Mouse (Mus musculus) heart, embryonic 14.5 days (tissue): ENCODE measurements around the gene Patj. TPM values are rescaled to one million over a fixed set of nuclear protein-coding genes. Genes with fewer than 3 reads are reported as not detected.

Experiments used
- ATAC-seq: fragments of 200-750 bp; cut with Nextera tagmentation; 2 replicates; pipeline ENCODE4 v1.8.0; 2017; ENCODE audit warnings: low read depth, moderate TSS enrichment; ENCODE audit not compliant: insufficient number of reproducible peaks, insufficient read depth, low FRiP score
- H3K27ac ChIP-seq, 2 experiments: fragments of 200-500 bp in 1 of 2; fragments of 300-500 bp in 1 of 2; sonication (generic) in 1 of 2; replicated peaks in 1 of 2; 2 replicates each; pipeline ENCODE4 v1.5.1; 2012 to 2014; ENCODE audit warnings: low read depth in 2 of 2, low read length in 2 of 2, control low read depth in 1 of 2, mild to moderate bottlenecking in 1 of 2, mixed read lengths in 1 of 2; ENCODE audit not compliant: control insufficient read depth in 1 of 2, insufficient read depth in 1 of 2
- H3K27me3 ChIP-seq: fragments of 300-500 bp; sonication (generic); 2 replicates; pipeline ENCODE4 v1.6.1; 2014; ENCODE audit warnings: mild to moderate bottlenecking, low read length, control low read depth; ENCODE audit not compliant: control insufficient read depth, insufficient read depth
- H3K36me3 ChIP-seq: fragments of 300-500 bp; sonication (generic); 2 replicates; pipeline ENCODE4 v1.6.1; 2014; ENCODE audit warnings: mild to moderate bottlenecking, control low read depth, low read length, mixed read lengths; ENCODE audit not compliant: control insufficient read depth, insufficient read depth
- H3K4me1 ChIP-seq, 2 experiments: fragments of 200-500 bp in 1 of 2; fragments of 300-500 bp in 1 of 2; sonication (generic) in 1 of 2; 2 replicates each; pipeline ENCODE4 v1.6.1; 2012 to 2014; ENCODE audit warnings: low read length in 2 of 2, control low read depth in 1 of 2, mixed read lengths in 1 of 2; ENCODE audit not compliant: control insufficient read depth in 2 of 2, insufficient read depth in 2 of 2
- H3K4me2 ChIP-seq: fragments of 300-500 bp; sonication (generic); 2 replicates; pipeline ENCODE4 v1.6.1; 2014; ENCODE audit warnings: mild to moderate bottlenecking, low read length
- H3K4me3 ChIP-seq, 2 experiments: fragments of 200-500 bp in 1 of 2; fragments of 300-500 bp in 1 of 2; sonication (generic) in 1 of 2; 2 replicates each; pipeline ENCODE4 v1.5.1; 2012 to 2014; ENCODE audit warnings: low read length in 2 of 2, mild to moderate bottlenecking in 2 of 2, control low read depth in 1 of 2, low read depth in 1 of 2, moderate library complexity in 1 of 2; ENCODE audit not compliant: control insufficient read depth in 1 of 2, insufficient read depth in 1 of 2
- H3K9ac ChIP-seq: fragments of 300-500 bp; sonication (generic); 2 replicates; pipeline ENCODE4 v1.6.1; 2014; ENCODE audit warnings: mild to moderate bottlenecking, low read length
- H3K9me3 ChIP-seq: fragments of 300-500 bp; sonication (generic); 2 replicates; pipeline ENCODE4 v1.6.1; 2016; ENCODE audit warnings: low read length, control low read depth; ENCODE audit not compliant: control insufficient read depth
- WGBS: fragments of 180-500 bp; shearing (Covaris S2); extraction: QIAGEN DNeasy Blood & Tissue Kit; methylation state at CpG from one replicate; pipeline ENCODE4 v1.1.7; 2014; 5-methylcytosine and 5-hydroxymethylcytosine counted together
- polyA plus RNA-seq: library from polyadenylated mRNA; unstranded; fragments of >200 nt; fragmentation: Nextera tagmentation; extraction: Ambion mirVana; gene quantifications from 2 replicates; pipeline ENCODE4 v1.2.1, GENCODE M21; 2014

Gene Patj
- polyA plus RNA-seq, 1 experiment from 2014 or later: 11.2 TPM

- H3K36me3 ChIP-seq: peaks cover 11% of the 10 kb centered on the region
- 79% methylated on average over 1 of the region's 1 CpGs for WGBS
- H3K9ac ChIP-seq: no peak overlapping the region
- H3K9me3 ChIP-seq: no peaks in the 10 kb centered on the region
- H3K4me2 ChIP-seq: no peak overlapping the region
- no peak for ATAC-seq
- peaks cover 2 to 7% of the 10 kb centered on the region in 2 experiments; a peak in 2 of 4 replicates for H3K4me1 ChIP-seq
- no peak overlapping the region for H3K27ac ChIP-seq
- H3K4me3 ChIP-seq: no peak overlapping the region
- no peaks in the 10 kb centered on the region for H3K27me3 ChIP-seq
These were observed 69.9 kb downstream of the Patj start for GRCm38 (mm10) chr4:98465476-98465875.

GRCm38 (mm10) chr4:98465886-98466285 is 70.3 kb downstream of the Patj start:
- Histone ChIP-seq H3K27me3 (no peaks in the 10 kb centered on the region), H3K9me3 (no peaks in the 10 kb centered on the region), H3K36me3 (peaks cover 11% of the 10 kb centered on the region), H3K9ac (no peak overlapping the region), H3K27ac (no peak overlapping the region), H3K4me1 (peaks cover 2 to 7% of the 10 kb centered on the region in 2 experiments; a peak in 2 of 4 replicates), H3K4me3 (no peak overlapping the region), H3K4me2 (no peak overlapping the region)
- ATAC-seq: no peak
- WGBS: 39% methylated on average over 2 of the region's 2 CpGs

GRCm38 (mm10) chr4:98471376-98471775 is 75.8 kb downstream of the Patj start:
- Histone ChIP-seq H3K4me3 (no peak overlapping the region), H3K4me2 (no peak overlapping the region), H3K36me3 (peaks cover 5% of the 10 kb centered on the region; the same call in 1 of the 2 replicates), H3K4me1 (peaks cover 2 to 7% of the 10 kb centered on the region in 2 experiments; a peak in 2 of 4 replicates), H3K9me3 (no peaks in the 10 kb centered on the region), H3K9ac (no peak overlapping the region), H3K27me3 (no peaks in the 10 kb centered on the region), H3K27ac (no peak overlapping the region)
- ATAC-seq: no peak
- WGBS: 65% methylated on average over 7 of the region's 7 CpGs

- no peak for ATAC-seq
- Histone ChIP-seq H3K27ac (no peak overlapping the region), H3K9ac (no peak overlapping the region), H3K4me3 (no peak overlapping the region), H3K4me2 (no peak overlapping the region), H3K27me3 (no peaks in the 10 kb centered on the region), H3K4me1 (peaks cover 2 to 7% of the 10 kb centered on the region in 2 experiments; a peak in 2 of 4 replicates), H3K9me3 (no peaks in the 10 kb centered on the region), H3K36me3 (no peaks in the 10 kb centered on the region)
- WGBS: 56% methylated on average over 3 of the region's 3 CpGs
These were observed 77.9 kb downstream of the Patj start for GRCm38 (mm10) chr4:98473491-98473890.

- no peak for ATAC-seq
- Histone ChIP-seq H3K36me3 (no peaks in the 10 kb centered on the region), H3K4me3 (no peak overlapping the region), H3K4me2 (no peak overlapping the region), H3K27me3 (no peaks in the 10 kb centered on the region), H3K27ac (no peak overlapping the region), H3K9me3 (no peaks in the 10 kb centered on the region), H3K4me1 (no peaks in the 10 kb centered on the region), H3K9ac (no peak overlapping the region)
- 74% methylated on average over 3 of the region's 3 CpGs for WGBS
These were observed 82.4 kb downstream of the Patj start for GRCm38 (mm10) chr4:98478005-98478404.

GRCm38 (mm10) chr4:98486475-98486874 is 90.9 kb downstream of the Patj start:
- no peak for ATAC-seq
- Histone ChIP-seq H3K4me3 (no peak overlapping the region), H3K9ac (no peak overlapping the region), H3K4me2 (no peak overlapping the region), H3K36me3 (no peaks in the 10 kb centered on the region), H3K9me3 (no peaks in the 10 kb centered on the region), H3K4me1 (peaks cover 2 to 6% of the 10 kb centered on the region in 2 experiments; a peak in 2 of 4 replicates), H3K27me3 (no peaks in the 10 kb centered on the region), H3K27ac (no peak overlapping the region)
- 43% methylated on average over 3 of the region's 3 CpGs for WGBS

GRCm38 (mm10) chr4:98486901-98487300 is 91.3 kb downstream of the Patj start:
- WGBS: 85% methylated on average over 4 of the region's 4 CpGs

GRCm38 (mm10) chr4:98489386-98489785 is 93.8 kb downstream of the Patj start:
- ATAC-seq: no peak
- Histone ChIP-seq H3K4me3 (no peak overlapping the region), H3K9me3 (no peaks in the 10 kb centered on the region), H3K4me1 (peaks cover 2 to 6% of the 10 kb centered on the region in 2 experiments; a peak in 2 of 4 replicates), H3K27ac (no peak overlapping the region), H3K4me2 (no peak overlapping the region), H3K9ac (no peak overlapping the region), H3K36me3 (no peaks in the 10 kb centered on the region), H3K27me3 (no peaks in the 10 kb centered on the region)
- 55% methylated on average over 1 of the region's 1 CpGs for WGBS

More at GRCm38 (mm10) chr4:98486901-98487300, 91.3 kb downstream of the Patj start:
- Histone ChIP-seq H3K4me1 (peaks cover 2 to 6% of the 10 kb centered on the region in 2 experiments; a peak in 2 of 4 replicates), H3K27me3 (no peaks in the 10 kb centered on the region), H3K27ac (no peak overlapping the region), H3K9me3 (no peaks in the 10 kb centered on the region), H3K4me3 (no peak overlapping the region), H3K36me3 (no peaks in the 10 kb centered on the region), H3K4me2 (no peak overlapping the region), H3K9ac (no peak overlapping the region)
- no peak for ATAC-seq
